ENCODE assay signal across 25 mouse cellular contexts in the genomic region with DNA sequence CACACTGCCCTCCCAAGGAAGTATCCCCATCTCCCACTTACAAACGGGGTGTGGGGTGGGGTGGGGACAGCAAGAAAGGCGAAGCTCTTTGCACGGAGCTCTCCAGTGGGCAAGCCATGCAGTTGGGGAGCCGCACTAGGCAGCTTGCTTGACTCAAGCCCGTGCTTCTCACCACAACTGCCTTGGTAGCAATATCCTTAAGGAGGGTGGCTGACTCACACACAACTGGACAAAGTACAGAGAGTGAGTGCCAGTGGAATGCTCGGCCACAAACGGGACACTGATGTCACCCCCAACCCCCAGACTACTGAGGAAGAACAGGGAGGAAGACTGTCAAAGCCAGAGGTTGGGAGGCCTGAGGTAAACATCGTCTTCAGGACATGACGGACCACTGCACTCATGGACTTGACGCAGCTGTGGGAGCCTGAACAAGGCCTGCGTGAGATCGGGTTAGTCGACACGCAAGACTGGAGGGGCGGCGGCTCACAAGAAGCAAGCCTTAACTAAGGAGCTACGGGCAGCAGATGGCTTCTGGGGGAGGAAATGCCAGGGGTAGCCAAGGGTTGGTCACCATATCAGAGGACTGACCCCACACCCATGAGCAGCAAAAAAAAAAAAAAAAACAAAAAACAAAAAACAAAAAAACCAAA. TPM values are rescaled to one million over a fixed set of nuclear protein-coding genes. Genes with fewer than 3 reads are reported as not detected.
A peak's percentile ranks its signal among the peaks of the same experiment; 100 is the strongest.
DNase-seq lines count a peak whose midpoint lies in the region; ATAC-seq and TF ChIP-seq lines count a peak whose summit lies in the region.
"Had no signal": no experiment of that assay in that cellular context is flagged by ENCODE, and none has a peak within 500 bp of the region (broad histone marks: within the 10 kb centered on the region; RNA-seq: fewer than 3 reads in every experiment).

No protein-coding gene starts in this region.

- peak; percentile 68 for ATAC-seq in intestine, embryonic 16.5 days
- ATAC-seq: forebrain, postnatal 0 days; midbrain, embryonic 15.5 days had no signal

- no peak for TF ChIP-seq POLR2A in thymus, adult 2 months (IDR thresholded peaks at IDR 0.05; ENCODE audit: control insufficient read depth, extremely low read depth, insufficient read depth, low read length, poor library complexity)

- peaks cover 4% of the 10 kb centered on the region; the same call in 1 of the 2 replicates for H3K36me3 ChIP-seq in intestine, embryonic 16.5 days (ENCODE audit: control insufficient read depth, insufficient read depth, low read length)
- no peaks in the 10 kb centered on the region for H3K36me3 ChIP-seq in thymus, adult 2 months (ENCODE audit: control insufficient read depth, insufficient read depth, low read length)
- H3K36me3 ChIP-seq: hindbrain, embryonic 15.5 days; lung, embryonic 15.5 days; midbrain, embryonic 15.5 days; neural tube, embryonic 15.5 days had no signal

- peaks cover 23% of the 10 kb centered on the region for H3K4me1 ChIP-seq in intestine, embryonic 16.5 days (ENCODE audit: control insufficient read depth, insufficient read depth, low read length)
- no peaks in the 10 kb centered on the region for H3K4me1 ChIP-seq in thymus, adult 2 months (replicated peaks; ENCODE audit: control insufficient read depth, insufficient read depth, low read length)
- H3K4me1 ChIP-seq: lung, embryonic 15.5 days; midbrain, embryonic 10.5 days had no signal

- H3K4me3 ChIP-seq in intestine, embryonic 16.5 days (ENCODE audit: low read length), result no peak overlapping the region
- H3K4me3 ChIP-seq in thymus, adult 2 months (ENCODE audit: control insufficient read depth, insufficient read depth, low read length), result no peak overlapping the region
- H3K4me3 ChIP-seq: erythroblast, embryonic 14.5 days; hindbrain, embryonic 10.5 days; hindbrain, embryonic 15.5 days; layer of hippocampus, adult 2 months; limb, embryonic 13.5 days; lung, embryonic 15.5 days; midbrain, embryonic 10.5 days; midbrain, embryonic 15.5 days; neural tube, embryonic 15.5 days had no signal

- no peak for TF ChIP-seq CTCF in thymus, adult 2 months (IDR thresholded peaks at IDR 0.05; ENCODE audit: borderline replicate concordance, control insufficient read depth, extremely low read depth, insufficient read depth, low read length, poor library complexity)

- H3K9me3 ChIP-seq in intestine, embryonic 16.5 days (ENCODE audit: control insufficient read depth, low read length), result no peaks in the 10 kb centered on the region
- H3K9me3 ChIP-seq: hindbrain, embryonic 10.5 days; hindbrain, embryonic 15.5 days; limb, embryonic 13.5 days; lung, embryonic 15.5 days; midbrain, embryonic 10.5 days; midbrain, embryonic 15.5 days; neural tube, embryonic 15.5 days had no signal

- no peak overlapping the region for H3K4me2 ChIP-seq in intestine, embryonic 16.5 days (ENCODE audit: low read depth, low read length)
- H3K4me2 ChIP-seq: hindbrain, embryonic 15.5 days; limb, embryonic 13.5 days; liver, embryonic 11.5 days; lung, embryonic 15.5 days; midbrain, embryonic 15.5 days; neural tube, embryonic 15.5 days had no signal

- no peaks in the 10 kb centered on the region for H3K27me3 ChIP-seq in intestine, embryonic 16.5 days (replicated peaks; ENCODE audit: control insufficient read depth, insufficient read depth, low read length)
- H3K27me3 ChIP-seq in thymus, adult 2 months (ENCODE audit: control insufficient read depth, insufficient read depth, low read length), result no peaks in the 10 kb centered on the region
- H3K27me3 ChIP-seq: hindbrain, embryonic 15.5 days; limb, embryonic 13.5 days; lung, embryonic 15.5 days; midbrain, embryonic 15.5 days; neural tube, embryonic 15.5 days had no signal

- WGBS in intestine, embryonic 16.5 days, result 81% methylated on average over 17 of the region's 17 CpGs
- 95% methylated on average over 17 of the region's 17 CpGs for WGBS in thymus, adult 2 months

- peak overlapping the region; percentile 59 for H3K27ac ChIP-seq in intestine, embryonic 16.5 days (ENCODE audit: low read length)
- no peak overlapping the region for H3K27ac ChIP-seq in thymus, adult 2 months (ENCODE audit: control insufficient read depth, insufficient read depth, low read length)
- H3K27ac ChIP-seq: hindbrain, embryonic 10.5 days; hindbrain, embryonic 15.5 days; layer of hippocampus, adult 2 months; limb, embryonic 13.5 days; lung, embryonic 15.5 days; midbrain, embryonic 10.5 days; midbrain, embryonic 15.5 days; neural tube, embryonic 15.5 days had no signal

- DNase-seq in kidney, adult 11 months, result peak; percentile 28
- DNase-seq in kidney, postnatal 14 days, result no peak
- peak; percentile 66 for DNase-seq in 3134 (ENCODE audit: extremely low read depth, insufficient read length, low spot score)
- peak; percentile 35 to 43 for DNase-seq in kidney, postnatal 36 days
- DNase-seq in thymus, adult 2 months, result no peak
- no peak for DNase-seq in layer of hippocampus, postnatal 14 days (ENCODE audit: low spot score in 2 of 2)
- DNase-seq: adrenal gland, adult 8-10 months; cerebellum, adult 2 months; cerebellum, postnatal 14 days; forebrain, postnatal 0 days; gastrocnemius, postnatal 10 days; heart, postnatal 14 days had no signal

- no peak overlapping the region for H3K9ac ChIP-seq in intestine, embryonic 16.5 days (ENCODE audit: low read depth, low read length)
- H3K9ac ChIP-seq: forebrain, postnatal 0 days; hindbrain, embryonic 15.5 days; limb, embryonic 13.5 days; lung, embryonic 15.5 days; midbrain, embryonic 15.5 days; neural tube, embryonic 15.5 days had no signal

RNA-seq across cellular contexts. Expression of gene Chga, which starts 36.1 kb away (rescaled TPM):
- polyA plus RNA-seq in intestine, embryonic 16.5 days (2015; fragmentation: Nextera tagmentation; extraction: Ambion mirVana), result 26.1 and 28.0 TPM in 2 replicates
- 7.3 and 12.4 TPM in 2 replicates for polyA plus RNA-seq in thymus, adult 2 months (2012; rRNA removed)
- total RNA-seq in layer of hippocampus, postnatal 14 days (2021), result 100 to 1,000 TPM; 151 to 154 TPM
- total RNA-seq: megakaryocyte progenitor cell, adult 5-6 weeks; MEL had no signal

Comparison
In these comparisons a context has a peak if more than half of its experiments do, and no peak if none do; other contexts are left out.
1. DNase-seq: peak in kidney, adult 11 months (single experiment), 3134 (single experiment) and kidney, postnatal 36 days (2 of 2); none in kidney, postnatal 14 days (single experiment), thymus, adult 2 months (single experiment) and layer of hippocampus, postnatal 14 days (0 of 2).